Mouse (Mus musculus): ENCODE measurements around the gene Espl1.

DNA sequence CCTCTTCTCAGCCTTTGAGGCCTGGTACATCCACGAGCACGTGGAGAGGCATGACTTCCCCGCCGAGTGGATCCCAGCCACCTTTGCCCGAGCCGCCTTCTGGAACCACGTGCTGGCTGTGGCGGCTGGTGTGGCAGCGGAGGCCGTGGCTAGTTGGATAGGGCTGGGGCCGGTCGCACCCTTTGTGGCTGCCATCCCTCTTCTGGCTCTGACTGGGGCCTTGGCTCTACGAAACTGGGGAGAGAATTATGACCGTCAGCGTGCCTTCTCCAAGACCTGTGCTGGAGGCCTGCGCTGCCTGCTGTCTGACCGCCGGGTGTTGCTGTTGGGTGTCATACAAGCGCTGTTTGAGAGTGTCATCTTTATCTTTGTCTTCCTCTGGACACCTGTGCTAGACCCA, 15.4 kb upstream of the Espl1 start:
- TF ChIP-seq CTCF (IDR thresholded peaks at IDR 0.05) (no peak), POLR2A (IDR thresholded peaks at IDR 0.05; ENCODE audit: insufficient read depth, low read depth, low read length) (no peak)

Data from heart, adult 2 months (tissue).